Mouse (Mus musculus) limb, embryonic 14.5 days (tissue): ENCODE measurements around the gene S1pr4. TPM values are rescaled to one million over a fixed set of nuclear protein-coding genes. Genes with fewer than 3 reads are reported as not detected.

ENCODE experiments used
- ATAC-seq: fragments of 200-750 bp; cut with Nextera tagmentation; 2 replicates; pipeline ENCODE4 v1.8.0; 2017; ENCODE audit warnings: low read depth, moderate number of reproducible peaks, moderate TSS enrichment; ENCODE audit not compliant: low FRiP score
- DNase-seq: peaks from one replicate; pipeline ENCODE4 v3.0.0-alpha.2; 2015; ENCODE audit warnings: low spot score
- H3K27ac ChIP-seq: fragments of 300-500 bp; sonication (generic); replicated peaks from 2 replicates; pipeline ENCODE4 v1.5.1; 2014; ENCODE audit warnings: low read depth, mild to moderate bottlenecking, low read length, moderate library complexity, mixed read lengths
- H3K27me3 ChIP-seq: fragments of 300-500 bp; sonication (generic); 2 replicates; pipeline ENCODE4 v1.6.1; 2014; ENCODE audit warnings: low read length, mixed read lengths; ENCODE audit not compliant: control insufficient read depth, insufficient read depth
- H3K36me3 ChIP-seq: fragments of 300-500 bp; sonication (generic); 2 replicates; pipeline ENCODE4 v1.6.1; 2014; ENCODE audit warnings: mild to moderate bottlenecking, low read length, moderate library complexity, mixed read lengths; ENCODE audit not compliant: control insufficient read depth, insufficient read depth
- H3K4me1 ChIP-seq: fragments of 300-500 bp; sonication (generic); 2 replicates; pipeline ENCODE4 v1.6.1; 2014; ENCODE audit warnings: antibody characterized with exemption, low read length, mixed read lengths; ENCODE audit not compliant: control insufficient read depth, insufficient read depth
- H3K4me2 ChIP-seq: fragments of 300-500 bp; sonication (generic); replicated peaks from 2 replicates; pipeline ENCODE4 v1.6.1; 2014; ENCODE audit warnings: low read depth, mild to moderate bottlenecking, low read length, moderate library complexity; ENCODE audit not compliant: severe bottlenecking
- H3K4me3 ChIP-seq: fragments of 300-500 bp; sonication (generic); replicated peaks from 2 replicates; pipeline ENCODE4 v1.5.1; 2014; ENCODE audit warnings: low read length
- H3K9ac ChIP-seq: fragments of 300-500 bp; sonication (generic); 2 replicates; pipeline ENCODE4 v1.6.1; 2014; ENCODE audit warnings: mild to moderate bottlenecking, low read depth, low read length, moderate library complexity; ENCODE audit not compliant: severe bottlenecking
- H3K9me3 ChIP-seq: fragments of 300-500 bp; sonication (generic); 2 replicates; pipeline ENCODE4 v1.6.1; 2016; ENCODE audit warnings: low read length; ENCODE audit not compliant: control insufficient read depth
- POLR2A ChIP-seq: fragments of 200-500 bp; IDR thresholded peaks from 2 replicates; pipeline ENCODE4 v1.8.0; 2012; ENCODE audit warnings: inconsistent platforms, mild to moderate bottlenecking, moderate library complexity, borderline replicate concordance; ENCODE audit not compliant: insufficient read depth, insufficient read length; ENCODE audit errors: extremely low read depth
- WGBS: fragments of 180-500 bp; shearing (Covaris S2); extraction: QIAGEN DNeasy Blood & Tissue Kit; methylation state at CpG from one replicate; pipeline ENCODE4 v1.1.7; 2014; 5-methylcytosine and 5-hydroxymethylcytosine counted together
- polyA plus RNA-seq, 2 experiments: library from polyadenylated mRNA; depleted of rRNA in 1 of 2; stranded (reverse) in 1 of 2; unstranded in 1 of 2; fragments of >200 nt; fragmentation: Nextera tagmentation in 1 of 2; extraction: Ambion mirVana in 1 of 2; gene quantifications; 2 replicates each; pipeline versions ENCODE4 v1.2.1 to v1.2.3; 2012 to 2014

S1pr4 gene
- polyA plus RNA-seq, 2 experiments, result 0.50 to 0.66 TPM

DNA sequence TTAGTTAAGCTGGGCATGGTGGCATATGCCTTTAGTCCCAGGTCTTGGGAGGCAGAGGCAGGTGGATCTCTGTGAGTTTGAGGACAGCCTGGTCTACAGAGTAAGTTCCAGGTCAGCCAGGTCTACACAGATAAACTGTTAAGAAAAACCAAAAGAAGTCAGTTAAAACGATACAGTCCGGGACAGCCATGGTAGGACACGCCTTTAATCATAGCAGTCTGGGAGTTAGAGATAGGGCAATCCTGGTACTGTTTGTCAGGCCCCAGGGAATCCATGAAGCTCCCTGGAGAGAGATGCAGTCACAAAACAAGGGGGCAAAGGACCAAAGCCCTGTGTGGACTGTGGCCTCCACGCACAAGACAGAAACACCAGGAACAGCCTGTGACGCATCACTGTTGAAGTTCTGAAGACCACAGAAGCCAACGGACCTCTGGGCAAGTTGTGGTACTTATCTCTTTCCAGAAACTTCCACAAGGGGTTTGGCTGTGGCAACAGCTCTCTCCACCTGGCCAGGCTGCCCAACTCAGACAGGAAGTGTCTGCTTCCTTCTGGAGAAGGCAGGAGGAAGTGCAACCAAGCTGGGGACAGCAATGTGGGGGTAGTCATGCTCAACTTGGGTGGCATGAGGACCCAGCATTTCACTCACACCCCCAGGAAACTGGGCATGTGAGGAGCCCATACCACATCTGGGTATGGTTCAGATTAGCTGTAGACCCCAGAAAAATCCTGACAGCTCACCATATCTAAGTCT lies 19.5 kb upstream of the S1pr4 start:
- Histone ChIP-seq H3K36me3 (no peaks in the 10 kb centered on the region), H3K9me3 (no peaks in the 10 kb centered on the region), H3K27ac (no peak overlapping the region), H3K4me1 (no peaks in the 10 kb centered on the region), H3K4me2 (no peak overlapping the region), H3K4me3 (no peak overlapping the region), H3K27me3 (no peaks in the 10 kb centered on the region; the same call in 1 of the 2 replicates), H3K9ac (no peak overlapping the region)
- TF ChIP-seq POLR2A, result no peak
- 84% methylated on average over 6 of the region's 6 CpGs for WGBS
- ATAC-seq (no peak), DNase-seq (no peak)

DNA sequence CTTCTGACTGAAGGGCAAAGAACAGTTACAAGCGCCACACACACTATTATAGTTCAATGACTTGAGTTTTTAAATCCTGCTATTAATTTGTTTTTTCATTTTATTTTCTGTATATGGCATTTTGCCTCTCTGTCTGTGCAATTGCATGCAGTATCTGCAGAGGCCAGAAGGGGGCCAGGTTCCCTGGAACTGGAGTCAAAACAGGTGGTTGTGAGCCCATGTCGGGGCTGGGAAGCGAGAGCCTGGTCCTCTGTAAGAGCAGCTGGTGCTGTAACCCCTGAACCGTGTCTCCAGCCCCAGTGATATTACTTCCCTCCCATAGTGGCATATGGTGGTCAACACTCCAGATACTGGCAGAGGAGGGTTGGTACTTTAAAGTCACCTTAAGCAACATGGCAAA lies 18.6 kb upstream of the S1pr4 start:
- Histone ChIP-seq H3K27ac (no peak overlapping the region), H3K4me1 (no peaks in the 10 kb centered on the region), H3K36me3 (no peaks in the 10 kb centered on the region), H3K9me3 (no peaks in the 10 kb centered on the region), H3K9ac (no peak overlapping the region), H3K27me3 (no peaks in the 10 kb centered on the region), H3K4me2 (no peak overlapping the region), H3K4me3 (no peak overlapping the region)
- ATAC-seq (no peak), DNase-seq (peak; percentile 40)
- 10% methylated on average over 4 of the region's 4 CpGs for WGBS
- TF ChIP-seq POLR2A, result no peak

DNA sequence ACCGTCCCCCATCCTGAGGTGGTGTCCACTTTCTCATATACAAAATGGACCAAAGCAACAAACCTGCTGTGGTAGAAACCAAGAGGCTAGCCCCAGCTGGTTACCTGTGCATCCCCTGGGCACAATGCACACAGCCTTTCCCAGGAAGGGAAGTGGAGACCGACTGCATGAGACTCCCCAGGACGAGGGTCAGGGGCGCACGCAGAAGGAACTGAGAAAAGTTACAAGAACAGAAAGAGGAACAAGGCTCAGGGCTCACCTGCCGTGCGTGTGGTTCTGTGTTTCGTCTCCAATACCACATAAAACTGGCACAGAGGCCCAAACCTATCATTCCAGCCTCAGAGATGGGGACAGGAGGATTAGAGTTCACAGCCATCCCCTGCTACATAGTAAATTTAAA lies 17.3 kb upstream of the S1pr4 start:
- H3K27ac ChIP-seq, result no peak overlapping the region
- no peak overlapping the region for H3K4me3 ChIP-seq
- H3K9ac ChIP-seq, result no peak overlapping the region
- no peak overlapping the region for H3K4me2 ChIP-seq
- DNase-seq (no peak), ATAC-seq (no peak)
- 58% methylated on average over 8 of the region's 8 CpGs for WGBS
- H3K27me3 ChIP-seq, result no peaks in the 10 kb centered on the region
- H3K4me1 ChIP-seq, result no peaks in the 10 kb centered on the region
- no peaks in the 10 kb centered on the region for H3K9me3 ChIP-seq
- no peak for TF ChIP-seq POLR2A
- H3K36me3 ChIP-seq, result no peaks in the 10 kb centered on the region

DNA sequence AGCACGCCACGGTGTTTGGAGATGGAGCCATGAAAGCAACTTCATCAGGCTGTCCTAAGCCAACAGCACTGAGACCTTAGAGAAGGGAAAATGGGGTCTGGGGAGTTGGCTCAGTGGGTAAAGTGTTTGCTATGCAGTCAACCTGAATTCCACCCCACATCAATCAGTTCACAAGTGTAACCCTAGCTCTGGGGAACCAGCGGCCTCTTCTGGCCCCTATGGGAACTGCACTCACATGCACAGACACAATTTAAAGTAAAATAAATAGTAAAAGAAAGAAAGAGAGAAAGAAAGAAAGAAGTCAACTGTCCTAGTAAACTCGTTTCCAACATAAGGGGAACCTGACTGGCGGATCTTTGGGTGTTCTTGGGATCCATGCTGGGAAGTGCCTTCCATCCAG lies 13.9 kb upstream of the S1pr4 start:
- ATAC-seq (no peak), DNase-seq (no peak)
- H3K4me2 ChIP-seq, result no peak overlapping the region
- 89% methylated on average over 5 of the region's 5 CpGs for WGBS
- TF ChIP-seq POLR2A, result no peak
- H3K9ac ChIP-seq, result no peak overlapping the region
- no peaks in the 10 kb centered on the region for H3K9me3 ChIP-seq
- H3K27ac ChIP-seq, result no peak overlapping the region
- H3K36me3 ChIP-seq, result no peaks in the 10 kb centered on the region
- H3K4me1 ChIP-seq, result no peaks in the 10 kb centered on the region
- H3K4me3 ChIP-seq, result no peak overlapping the region
- H3K27me3 ChIP-seq, result no peaks in the 10 kb centered on the region

DNA sequence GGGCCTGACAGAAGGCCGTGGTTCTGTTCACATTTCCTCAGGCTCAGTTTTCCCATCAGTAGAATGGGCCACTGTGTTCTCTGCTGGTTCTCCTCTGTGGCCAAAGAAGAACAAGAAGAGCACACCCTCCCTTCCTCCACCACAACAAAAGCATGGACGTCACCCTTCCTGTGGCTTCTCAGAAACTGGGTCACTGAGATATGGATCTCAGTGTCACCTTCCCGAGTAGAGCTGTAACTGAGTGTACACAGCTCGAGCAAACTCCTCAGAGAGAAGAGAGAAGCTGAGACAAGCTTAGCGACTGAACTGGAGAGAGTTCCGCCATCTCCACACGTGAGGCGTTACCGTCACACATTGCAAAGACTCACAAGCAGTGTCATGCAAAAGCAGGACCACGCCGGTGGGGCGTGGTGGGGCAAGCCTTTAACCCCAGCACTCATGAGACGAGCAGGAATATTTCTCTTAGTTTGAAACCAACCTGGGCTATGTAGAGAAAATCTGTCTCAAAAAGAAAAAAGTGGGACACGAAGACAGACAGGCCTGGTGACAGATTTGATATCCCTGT lies 10.4 kb upstream of the S1pr4 start:
- H3K9ac ChIP-seq, result no peak overlapping the region
- H3K4me3 ChIP-seq, result no peak overlapping the region
- no peak for ATAC-seq
- no peaks in the 10 kb centered on the region for H3K9me3 ChIP-seq
- DNase-seq, result no peak
- TF ChIP-seq POLR2A, result no peak
- no peak overlapping the region for H3K4me2 ChIP-seq
- H3K36me3 ChIP-seq, result no peaks in the 10 kb centered on the region
- no peak overlapping the region for H3K27ac ChIP-seq
- WGBS, result 81% methylated on average over 14 of the region's 14 CpGs
- H3K4me1 ChIP-seq, result no peaks in the 10 kb centered on the region
- H3K27me3 ChIP-seq, result no peaks in the 10 kb centered on the region
